Mouse (Mus musculus) MEL (cell line): ENCODE results near the gene Fbxl16.

Experiments
- CTCF ChIP-seq, 3 experiments: IDR thresholded peaks in 2 of 3; conservative IDR thresholded peaks in 1 of 3; 2 replicates each; pipeline ENCODE4 v1.5.1; 2011 to 2012; ENCODE audit warnings: low read length in 3 of 3, low read depth in 2 of 3, mild to moderate bottlenecking in 2 of 3, improper control_type of control experiment in 1 of 3, inconsistent platforms in 1 of 3, mixed read lengths in 1 of 3, moderate library complexity in 1 of 3; ENCODE audit not compliant: control insufficient read depth in 1 of 3, insufficient read depth in 1 of 3, poor library complexity in 1 of 3, severe bottlenecking in 1 of 3
- E2F4 ChIP-seq: IDR thresholded peaks from 2 replicates; pipeline ENCODE4 v1.6.1; 2011; ENCODE audit warnings: low read depth, low read length, improper control_type of control experiment, borderline replicate concordance
- NRF1 ChIP-seq: IDR thresholded peaks from 2 replicates; pipeline ENCODE4 v1.6.1; 2014; ENCODE audit warnings: low read depth, mild to moderate bottlenecking, inconsistent platforms, low read length, improper control_type of control experiment, moderate library complexity; ENCODE audit not compliant: poor library complexity, insufficient read depth, severe bottlenecking
- POLR2A ChIP-seq, 2 experiments: IDR thresholded peaks; 2 replicates each; pipeline ENCODE4 v1.6.1; 2011 to 2012; ENCODE audit warnings: low read length in 2 of 2, mild to moderate bottlenecking in 2 of 2, control low read depth in 1 of 2, improper control_type of control experiment in 1 of 2, low read depth in 1 of 2, moderate library complexity in 1 of 2; ENCODE audit not compliant: control insufficient read depth in 1 of 2, insufficient read depth in 1 of 2, poor library complexity in 1 of 2

DNA sequence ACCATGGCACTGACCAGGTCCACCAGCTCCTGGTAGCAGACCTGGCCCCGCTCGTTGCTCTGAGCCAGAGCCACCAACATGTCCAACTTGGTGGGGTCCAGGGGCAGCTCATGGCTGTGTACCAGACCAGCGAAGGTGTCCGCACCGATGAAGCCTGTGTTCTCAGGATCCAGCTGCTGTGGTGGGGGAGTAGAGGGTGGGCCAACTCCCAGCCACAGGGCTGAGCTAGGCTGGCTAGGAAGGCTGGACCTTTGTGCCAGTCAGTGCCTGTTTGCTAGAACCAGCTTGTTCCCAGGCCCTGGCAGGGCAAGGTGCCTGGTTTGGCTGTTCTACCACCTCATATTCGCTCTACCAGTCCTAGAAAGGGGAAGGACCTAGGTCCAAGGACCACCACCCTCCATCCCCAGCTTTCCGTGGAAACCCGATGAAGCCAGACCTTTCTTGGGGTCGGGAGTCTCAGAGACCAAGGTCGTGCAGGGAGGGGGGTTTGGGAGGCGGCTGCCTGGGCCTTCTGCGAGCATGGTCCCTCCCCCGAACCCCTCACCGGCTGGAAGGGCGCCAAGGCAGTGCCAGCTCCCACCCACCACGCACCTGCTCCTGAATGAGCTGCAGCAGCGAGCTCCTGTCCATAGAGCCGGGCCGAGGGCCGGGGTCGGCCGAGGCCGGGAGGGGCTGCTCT is 27.7 kb downstream of the Fbxl16 start:
- TF ChIP-seq CTCF (IDR thresholded peaks at IDR 0.05 in 2 of 3, conservative IDR thresholded peaks at IDR 0.05 in 1 of 3; ENCODE audit: control insufficient read depth in 1 of 3, insufficient read depth in 1 of 3, low read depth in 2 of 3, low read length in 3 of 3, poor library complexity in 1 of 3, severe bottlenecking in 1 of 3) (no peak), POLR2A (IDR thresholded peaks at IDR 0.05; ENCODE audit: control insufficient read depth in 1 of 2, insufficient read depth in 1 of 2, low read depth in 1 of 2, low read length in 2 of 2, poor library complexity in 1 of 2) (no peak; a peak in 2 of 4 replicates), NRF1 (no peak), E2F4 (no peak)
